Mouse (Mus musculus): ENCODE results near the gene Mipol1. TPM values are rescaled to one million over a fixed set of nuclear protein-coding genes. Genes with fewer than 3 reads are reported as not detected.

Mipol1 gene
- polyA plus RNA-seq, 1 experiment = 14.0 TPM

DNA sequence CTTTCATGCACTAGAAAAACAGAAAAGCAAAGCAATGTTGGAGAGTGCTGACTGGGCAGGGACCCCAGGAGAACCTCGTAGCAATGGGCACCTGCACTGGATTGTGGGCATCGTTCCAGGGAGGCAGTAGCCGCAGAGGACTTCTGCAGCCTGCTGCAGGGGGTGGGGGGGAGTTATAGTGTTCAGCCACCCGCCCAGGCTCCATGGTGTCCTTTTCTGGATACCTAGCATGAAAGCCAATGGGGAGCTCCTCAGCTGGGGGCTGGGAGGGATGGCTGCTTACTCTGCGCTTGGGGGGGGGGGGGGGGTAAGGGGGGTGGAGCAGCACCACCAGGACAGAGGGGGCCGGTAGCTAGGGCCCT, 304.3 kb downstream of the Mipol1 start:
- Histone ChIP-seq H3K4me1 (ENCODE audit: control insufficient read depth, insufficient read depth, low read length) (no peaks in the 10 kb centered on the region), H3K27ac (ENCODE audit: insufficient read depth, low read length) (no peak overlapping the region), H3K4me3 (ENCODE audit: insufficient read depth, low read length) (no peak overlapping the region)
- no peak for TF ChIP-seq CTCF (IDR thresholded peaks at IDR 0.05; ENCODE audit: borderline replicate concordance, insufficient read depth, low read length)
- no peak for TF ChIP-seq POLR2A (IDR thresholded peaks at IDR 0.05; ENCODE audit: low read depth, low read length)

DNA sequence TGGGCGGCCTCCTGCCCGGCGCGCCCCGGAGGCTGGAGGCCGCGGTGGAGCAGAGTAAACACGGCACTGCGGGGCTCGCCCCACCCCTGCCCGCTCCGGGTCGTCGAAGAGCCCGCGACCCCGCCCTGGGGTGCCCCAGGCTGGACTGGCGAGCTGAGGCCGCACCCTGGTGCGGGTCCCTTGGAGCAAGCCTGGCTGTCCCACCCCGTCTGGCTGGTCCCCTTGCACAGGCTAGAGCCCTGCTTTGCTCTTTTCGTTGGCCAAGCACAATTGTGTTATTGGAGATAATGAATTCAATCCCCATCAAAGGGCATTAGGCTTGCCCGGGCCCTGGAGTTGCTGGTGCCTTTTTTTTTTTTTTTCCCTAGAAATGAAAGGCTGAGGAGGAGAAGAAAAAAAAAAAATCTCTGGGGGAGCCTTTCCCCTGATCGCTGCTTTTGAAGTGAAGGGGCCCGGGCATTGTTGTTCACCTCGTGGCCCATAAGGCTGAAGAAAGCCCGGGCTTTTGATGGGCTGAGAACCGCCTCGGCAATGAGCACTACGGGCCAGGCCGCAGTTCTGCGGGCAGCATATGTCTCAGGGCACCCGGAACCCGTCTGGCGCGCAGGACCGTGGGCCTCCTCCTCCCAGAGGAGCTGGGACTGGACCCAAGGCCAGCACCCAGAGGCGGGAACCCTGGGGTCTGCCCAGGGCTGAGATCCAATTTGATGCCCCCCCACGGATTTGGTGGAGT, 304.8 kb downstream of the Mipol1 start:
- H3K4me1 ChIP-seq (ENCODE audit: control insufficient read depth, insufficient read depth, low read length) = no peaks in the 10 kb centered on the region
- H3K27ac ChIP-seq (ENCODE audit: insufficient read depth, low read length) = no peak overlapping the region
- H3K4me3 ChIP-seq (ENCODE audit: insufficient read depth, low read length) = no peak overlapping the region
- no peak for TF ChIP-seq CTCF (IDR thresholded peaks at IDR 0.05; ENCODE audit: borderline replicate concordance, insufficient read depth, low read length)
- TF ChIP-seq POLR2A (IDR thresholded peaks at IDR 0.05; ENCODE audit: low read depth, low read length) = no peak

DNA sequence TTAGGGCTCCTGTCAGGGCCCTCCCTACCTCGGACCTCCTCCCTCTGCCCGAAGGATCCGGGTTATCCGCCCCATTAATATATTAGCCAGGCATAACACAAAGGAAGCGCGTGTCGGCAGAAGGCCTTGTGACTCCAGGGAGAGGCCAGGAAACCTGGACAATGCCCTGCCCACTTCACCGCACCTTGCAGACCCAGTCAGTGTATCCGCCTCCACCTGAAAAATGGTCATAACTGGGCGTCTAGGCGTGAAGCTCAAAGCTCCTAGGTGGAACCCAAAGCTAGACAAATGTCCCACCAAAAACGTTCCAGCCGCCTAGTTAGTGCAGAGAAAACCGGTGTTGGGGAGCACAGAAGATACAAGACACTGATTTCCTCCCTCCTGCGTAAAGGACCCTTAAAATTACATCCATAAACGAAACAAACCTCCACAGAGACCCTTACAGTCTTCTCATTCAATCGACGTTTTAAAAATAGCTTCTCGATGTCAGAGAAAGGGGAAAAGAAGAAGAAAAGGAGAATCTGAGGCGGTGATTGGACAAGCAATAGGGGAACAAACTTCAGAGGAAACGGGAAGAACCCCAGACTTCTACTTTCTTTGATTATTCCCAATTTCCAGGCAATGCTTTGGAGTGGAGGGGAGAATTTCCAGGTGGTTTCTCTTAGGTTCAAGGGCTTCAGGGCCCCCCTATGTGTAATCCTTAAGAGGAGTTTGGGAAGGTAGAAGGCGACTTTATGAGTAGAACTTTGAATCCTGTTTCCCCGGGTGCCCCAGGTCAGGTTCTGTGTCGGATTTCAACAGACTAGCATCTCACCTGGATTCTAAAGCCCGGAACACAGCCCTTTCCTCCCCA, 306.1 kb downstream of the Mipol1 start:
- no peak overlapping the region for H3K4me3 ChIP-seq (ENCODE audit: insufficient read depth, low read length)
- TF ChIP-seq POLR2A (IDR thresholded peaks at IDR 0.05; ENCODE audit: low read depth, low read length) = no peak
- TF ChIP-seq CTCF (IDR thresholded peaks at IDR 0.05; ENCODE audit: borderline replicate concordance, insufficient read depth, low read length) = no peak
- no peak overlapping the region for H3K27ac ChIP-seq (ENCODE audit: insufficient read depth, low read length)
- no peaks in the 10 kb centered on the region for H3K4me1 ChIP-seq (ENCODE audit: control insufficient read depth, insufficient read depth, low read length)

DNA sequence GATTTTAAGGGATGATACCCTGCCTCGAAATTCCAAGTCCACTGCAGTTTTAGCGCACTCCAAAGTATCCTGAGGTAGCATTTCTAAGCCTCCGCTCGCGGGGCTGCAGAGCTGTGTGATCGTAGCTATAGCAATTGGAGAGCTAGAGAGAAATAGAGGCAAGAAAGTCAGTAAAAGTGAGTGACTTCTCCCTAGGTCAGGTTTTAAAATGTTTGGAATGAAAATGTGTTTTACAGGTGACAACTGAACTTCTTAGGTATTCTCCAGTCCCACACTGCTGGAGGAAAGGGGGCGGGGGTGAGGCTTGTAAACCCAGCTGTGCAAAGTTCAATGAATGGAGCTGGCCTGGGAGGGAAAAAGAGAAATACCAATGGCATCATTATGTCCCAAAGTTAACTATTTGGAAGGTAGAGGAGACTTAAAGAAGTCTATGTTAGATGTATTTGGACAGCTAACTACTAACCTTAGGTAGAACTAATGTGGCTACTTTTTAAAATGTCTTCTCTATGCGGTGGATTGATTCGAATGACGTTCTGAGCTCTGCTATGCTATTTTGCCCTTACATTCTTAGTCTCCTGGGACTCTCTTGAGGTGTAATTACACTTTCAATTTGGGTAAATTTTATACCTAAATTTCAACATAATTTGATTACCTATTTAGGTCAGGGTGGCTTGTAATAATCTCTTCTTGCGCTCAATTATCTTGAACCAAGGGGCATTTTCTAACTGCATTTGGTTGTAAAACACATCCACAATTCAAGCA, 306.9 kb downstream of the Mipol1 start:
- H3K4me1 ChIP-seq (ENCODE audit: control insufficient read depth, insufficient read depth, low read length) = no peaks in the 10 kb centered on the region
- H3K27ac ChIP-seq (ENCODE audit: insufficient read depth, low read length) = no peak overlapping the region
- TF ChIP-seq POLR2A (IDR thresholded peaks at IDR 0.05; ENCODE audit: low read depth, low read length) (no peak), CTCF (IDR thresholded peaks at IDR 0.05; ENCODE audit: borderline replicate concordance, insufficient read depth, low read length) (no peak)
- H3K4me3 ChIP-seq (ENCODE audit: insufficient read depth, low read length) = no peak overlapping the region

DNA sequence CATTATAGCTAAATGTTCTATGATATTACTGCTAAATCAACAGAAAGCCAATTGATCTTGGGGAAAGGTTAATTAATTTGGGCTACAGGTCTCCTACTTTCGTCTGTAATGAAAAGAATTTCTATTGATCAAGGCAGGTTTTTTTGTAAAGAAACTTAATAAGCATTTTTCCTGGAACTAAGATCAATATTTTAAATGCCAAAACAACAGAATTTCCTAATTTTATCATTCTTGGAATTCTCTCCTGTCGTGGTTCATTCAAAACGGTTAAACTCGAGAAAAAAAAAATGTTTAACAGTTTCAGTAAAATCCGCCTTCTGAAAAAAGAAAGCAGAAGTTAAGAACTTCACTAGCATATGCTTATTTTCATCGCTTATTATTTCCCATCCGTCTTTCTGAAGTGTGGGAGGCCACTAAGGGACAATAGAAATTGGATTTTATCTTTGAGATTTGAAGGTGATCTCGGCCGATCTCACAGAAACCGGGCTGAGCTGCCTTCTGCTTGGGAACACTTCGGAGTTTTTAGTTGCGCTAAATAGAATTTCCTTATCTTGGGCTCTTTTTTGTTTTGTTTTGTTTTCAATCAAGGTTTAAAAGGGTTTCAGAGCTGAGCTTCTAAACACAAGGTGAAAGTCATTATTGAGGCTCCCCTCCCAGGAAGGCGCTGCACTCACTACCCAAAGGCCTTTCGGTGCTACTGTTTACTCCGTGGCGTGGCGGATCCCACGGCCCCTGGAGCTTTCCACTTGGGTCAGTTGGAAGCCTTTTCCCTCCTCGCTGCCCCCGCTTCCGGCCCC, 307.8 kb downstream of the Mipol1 start:
- no peak overlapping the region for H3K27ac ChIP-seq (ENCODE audit: insufficient read depth, low read length)
- no peaks in the 10 kb centered on the region for H3K4me1 ChIP-seq (ENCODE audit: control insufficient read depth, insufficient read depth, low read length)

DNA sequence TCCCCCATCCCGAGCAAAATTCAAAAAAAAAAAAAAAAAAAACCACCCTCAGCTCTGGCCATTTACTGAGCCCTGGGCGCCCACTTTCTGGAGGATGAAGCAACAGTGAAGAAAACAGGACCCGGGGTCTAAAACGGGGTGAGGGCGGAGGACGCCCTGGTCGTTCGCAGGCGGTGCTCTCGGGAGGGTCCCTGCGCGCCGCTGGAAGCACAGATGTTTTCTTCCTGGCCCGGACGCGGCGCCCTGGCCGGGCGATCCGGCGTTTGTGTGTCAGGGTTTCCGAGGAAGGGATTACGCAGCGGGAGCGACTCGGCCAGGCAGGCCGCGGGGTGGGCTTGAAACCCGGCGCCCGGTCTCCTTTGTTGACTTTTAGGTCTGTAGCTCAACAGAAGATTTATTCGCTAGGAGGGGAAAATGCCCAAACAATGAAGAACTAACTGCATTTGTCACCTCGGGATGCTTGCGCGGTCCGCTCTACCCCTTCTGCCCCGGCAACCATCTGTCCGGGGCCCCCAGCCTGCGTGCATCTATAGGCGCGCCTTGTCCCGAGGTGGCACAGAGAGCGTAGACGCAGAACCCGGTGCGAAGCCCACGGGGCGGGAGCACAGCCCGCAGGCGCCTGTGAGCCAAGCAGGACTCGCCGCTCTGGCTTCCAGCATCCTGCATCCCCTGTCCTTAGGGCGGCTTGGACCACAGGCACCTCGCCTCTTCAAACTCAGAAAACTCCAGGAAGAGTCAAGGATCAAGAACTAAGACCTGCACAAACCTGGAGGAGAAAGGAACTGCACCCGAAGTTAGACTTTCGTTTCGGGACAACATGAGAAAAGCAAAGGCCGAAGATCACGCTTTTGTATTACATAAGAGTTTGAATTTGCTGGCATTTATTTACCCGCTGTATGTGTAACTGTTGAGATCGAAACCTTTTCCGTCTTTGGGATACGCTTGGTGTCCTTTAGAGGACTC, 308.6 kb downstream of the Mipol1 start:
- Histone ChIP-seq H3K27ac (ENCODE audit: insufficient read depth, low read length) (no peak overlapping the region), H3K4me3 (ENCODE audit: insufficient read depth, low read length) (peak overlapping the region; percentile 38), H3K4me1 (ENCODE audit: control insufficient read depth, insufficient read depth, low read length) (no peaks in the 10 kb centered on the region)
- TF ChIP-seq POLR2A (IDR thresholded peaks at IDR 0.05; ENCODE audit: low read depth, low read length) = no peak
- no peak for TF ChIP-seq CTCF (IDR thresholded peaks at IDR 0.05; ENCODE audit: borderline replicate concordance, insufficient read depth, low read length)

More for the DNA sequence above, 307.8 kb downstream of the Mipol1 start:
- TF ChIP-seq CTCF (IDR thresholded peaks at IDR 0.05; ENCODE audit: borderline replicate concordance, insufficient read depth, low read length) = no peak
- no peak for TF ChIP-seq POLR2A (IDR thresholded peaks at IDR 0.05; ENCODE audit: low read depth, low read length)
- H3K4me3 ChIP-seq (ENCODE audit: insufficient read depth, low read length) = peak overlapping the region; percentile 38

DNA sequence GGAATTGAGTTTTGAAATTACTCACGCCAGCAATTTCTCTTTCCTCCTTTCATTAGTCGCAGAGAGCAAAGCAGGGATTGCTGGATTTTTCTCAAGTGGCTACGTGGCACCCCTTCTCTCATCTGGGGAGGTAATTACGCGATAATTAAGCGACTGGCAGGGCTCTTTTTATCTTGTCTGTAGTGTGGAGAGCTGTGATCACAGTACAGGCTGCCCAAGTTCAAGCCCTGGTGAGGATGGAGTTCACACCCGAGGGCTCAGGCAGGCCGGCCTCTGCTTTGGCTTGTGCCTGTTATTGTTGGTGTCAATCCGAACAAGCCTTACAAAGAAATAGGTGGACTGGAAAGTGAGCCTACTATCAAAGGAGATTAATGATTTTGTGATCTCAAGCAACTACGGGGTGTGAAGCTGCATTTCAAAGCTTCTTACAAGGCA, 309.3 kb downstream of the Mipol1 start:
- Histone ChIP-seq H3K4me1 (ENCODE audit: control insufficient read depth, insufficient read depth, low read length) (no peaks in the 10 kb centered on the region), H3K27ac (ENCODE audit: insufficient read depth, low read length) (no peak overlapping the region), H3K4me3 (ENCODE audit: insufficient read depth, low read length) (no peak overlapping the region)
- TF ChIP-seq CTCF (IDR thresholded peaks at IDR 0.05; ENCODE audit: borderline replicate concordance, insufficient read depth, low read length) (no peak), POLR2A (IDR thresholded peaks at IDR 0.05; ENCODE audit: low read depth, low read length) (no peak)

DNA sequence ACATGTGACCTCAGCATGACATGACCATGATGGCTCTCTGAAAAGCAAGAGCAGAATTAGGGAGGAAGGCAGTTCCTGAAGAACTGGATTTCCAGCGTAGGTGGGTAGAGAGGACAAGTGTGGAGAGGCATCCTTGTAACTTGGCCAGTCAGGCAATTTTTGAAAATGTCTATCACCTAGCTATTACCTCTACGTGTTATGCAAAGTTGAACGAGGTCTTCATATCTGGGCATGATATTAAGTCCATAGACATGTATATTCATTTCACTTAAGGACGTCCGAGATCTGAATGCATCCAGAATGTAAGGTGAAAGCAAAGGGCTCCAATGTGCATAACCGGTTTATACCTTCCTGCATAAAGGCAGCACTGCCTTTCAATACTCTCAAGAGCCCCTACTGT, 310.9 kb downstream of the Mipol1 start:
- Histone ChIP-seq H3K4me1 (ENCODE audit: control insufficient read depth, insufficient read depth, low read length) (no peaks in the 10 kb centered on the region), H3K27ac (ENCODE audit: insufficient read depth, low read length) (no peak overlapping the region), H3K4me3 (ENCODE audit: insufficient read depth, low read length) (no peak overlapping the region)
- no peak for TF ChIP-seq POLR2A (IDR thresholded peaks at IDR 0.05; ENCODE audit: low read depth, low read length)
- TF ChIP-seq CTCF (IDR thresholded peaks at IDR 0.05; ENCODE audit: borderline replicate concordance, insufficient read depth, low read length) = no peak
